Mouse (Mus musculus): Measurements from ENCODE around the gene Mogs. TPM values are rescaled to one million over a fixed set of nuclear protein-coding genes. Genes with fewer than 3 reads are reported as not detected.
"Not testable (repeated sequence)": the region's sequence is repeated elsewhere in the genome, so short reads cannot be mapped to it uniquely, and the experiment has no call there.

Mogs gene
- polyA plus RNA-seq, 1 experiment: 17.1 TPM

DNA sequence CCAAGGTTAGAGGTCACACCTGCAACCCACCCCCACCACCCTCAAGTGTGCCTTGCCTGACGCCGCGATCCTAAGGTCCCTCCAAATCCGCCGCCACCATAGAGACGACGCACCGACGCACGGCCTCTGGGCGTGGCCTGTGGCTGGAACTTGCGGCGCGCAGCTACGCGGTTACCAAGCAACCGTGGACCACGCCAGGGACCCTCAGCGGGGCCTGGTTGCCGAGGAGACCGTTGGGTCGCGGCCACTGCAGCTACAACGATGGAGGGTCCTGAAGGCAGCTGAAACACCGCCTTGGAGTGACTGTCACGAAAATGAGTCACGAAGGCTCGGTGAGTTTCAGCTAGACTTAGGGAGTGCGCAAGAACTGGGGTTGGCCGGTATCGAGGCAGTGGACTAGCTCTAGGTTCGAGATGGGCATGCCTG is 41.0 kb downstream of the Mogs start, which contains the start of the genes Wdr54 and 1700003E16Rik:
TSS of gene Wdr54 (minus strand) at position 139 of the 426 bp plus-strand sequence.
TSS of gene 1700003E16Rik (plus strand) at position 146 of the 426 bp plus-strand sequence.
- H3K4me3 ChIP-seq (ENCODE audit: insufficient read depth, low read length): peak within 1 kb of the TSS; percentile 74
- H3K27ac ChIP-seq (ENCODE audit: insufficient read depth, low read depth, low read length): no peak within 1 kb of the TSS
- TF ChIP-seq POLR2A (IDR thresholded peaks at IDR 0.05; ENCODE audit: borderline replicate concordance, low read depth, low read length) (no peak), CTCF (IDR thresholded peaks at IDR 0.05; ENCODE audit: low read depth, low read length) (no peak)
- H3K4me1 ChIP-seq (ENCODE audit: control insufficient read depth, insufficient read depth, low read length): no peaks in the 10 kb centered on the region

GRCm38 (mm10) chr6:83159456-83159855 is 44.2 kb downstream of the Mogs start:
- H3K27ac ChIP-seq (ENCODE audit: insufficient read depth, low read depth, low read length); H3K4me3 ChIP-seq (ENCODE audit: insufficient read depth, low read length); H3K4me1 ChIP-seq (ENCODE audit: control insufficient read depth, insufficient read depth, low read length): not testable (repeated sequence)

DNA sequence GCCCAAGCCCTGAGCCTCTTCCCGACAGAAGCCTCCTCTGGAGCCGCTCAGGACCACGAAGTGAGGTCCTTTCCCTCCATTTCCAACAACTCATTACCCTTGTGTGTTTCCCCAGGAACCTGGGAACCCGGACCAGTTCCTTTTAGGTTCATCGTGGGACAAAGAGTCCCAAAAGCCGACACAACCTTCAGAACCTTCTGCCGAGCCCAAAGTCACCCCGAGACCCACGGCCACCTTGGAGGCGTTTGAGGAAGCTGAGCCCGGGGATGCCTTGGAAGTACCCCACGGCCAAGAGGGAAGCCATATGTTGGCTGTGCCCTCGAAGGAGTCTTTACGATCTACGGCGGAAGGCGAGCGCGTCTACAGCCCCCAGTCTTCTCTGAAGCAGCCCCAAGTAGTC is 46.1 kb downstream of the Mogs start:
- Histone ChIP-seq H3K27ac (ENCODE audit: insufficient read depth, low read depth, low read length) (no peak overlapping the region), H3K4me1 (ENCODE audit: control insufficient read depth, insufficient read depth, low read length) (peaks cover 6% of the 10 kb centered on the region), H3K4me3 (ENCODE audit: insufficient read depth, low read length) (peak overlapping the region; percentile 56)
- TF ChIP-seq POLR2A (IDR thresholded peaks at IDR 0.05; ENCODE audit: borderline replicate concordance, low read depth, low read length): no peak
- no peak for TF ChIP-seq CTCF (IDR thresholded peaks at IDR 0.05; ENCODE audit: low read depth, low read length)

GRCm38 (mm10) chr6:83161921-83162641 is 46.8 kb downstream of the Mogs start:
- no peak overlapping the region for H3K27ac ChIP-seq (ENCODE audit: insufficient read depth, low read depth, low read length)
- H3K4me3 ChIP-seq (ENCODE audit: insufficient read depth, low read length): peak overlapping the region; percentile 56
- H3K4me1 ChIP-seq (ENCODE audit: control insufficient read depth, insufficient read depth, low read length): peaks cover 8% of the 10 kb centered on the region
- TF ChIP-seq CTCF (IDR thresholded peaks at IDR 0.05; ENCODE audit: low read depth, low read length): no peak
- no peak for TF ChIP-seq POLR2A (IDR thresholded peaks at IDR 0.05; ENCODE audit: borderline replicate concordance, low read depth, low read length)

DNA sequence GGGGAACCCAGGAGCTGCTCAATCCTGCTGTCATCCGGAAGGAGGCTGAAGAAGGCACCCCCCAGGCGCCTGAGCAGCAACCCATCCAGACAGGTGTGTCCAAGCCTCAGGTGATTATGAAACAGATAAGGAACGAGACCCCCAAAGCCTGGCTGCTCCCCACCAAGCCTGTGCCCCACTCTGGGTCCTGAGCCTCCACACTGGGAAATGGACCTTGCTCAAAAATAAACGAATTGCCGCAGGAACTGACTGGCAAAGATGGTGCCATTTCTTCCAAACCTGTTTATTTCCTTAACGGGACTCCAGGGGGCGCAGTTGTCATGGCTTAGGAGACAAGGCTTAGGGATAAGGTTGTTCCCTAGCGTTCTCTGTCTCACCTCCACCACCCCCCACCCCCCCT is 47.4 kb downstream of the Mogs start:
- TF ChIP-seq POLR2A (IDR thresholded peaks at IDR 0.05; ENCODE audit: borderline replicate concordance, low read depth, low read length) (no peak), CTCF (IDR thresholded peaks at IDR 0.05; ENCODE audit: low read depth, low read length) (peak; percentile 39)
- H3K4me1 ChIP-seq (ENCODE audit: control insufficient read depth, insufficient read depth, low read length): peaks cover 14% of the 10 kb centered on the region
- H3K27ac ChIP-seq (ENCODE audit: insufficient read depth, low read depth, low read length): no peak overlapping the region
- H3K4me3 ChIP-seq (ENCODE audit: insufficient read depth, low read length): peak overlapping the region; percentile 56

GRCm38 (mm10) chr6:83165026-83165606 is 49.8 kb downstream of the Mogs start:
- H3K4me1 ChIP-seq (ENCODE audit: control insufficient read depth, insufficient read depth, low read length): peaks cover 23% of the 10 kb centered on the region
- peak overlapping the region; percentile 36 for H3K27ac ChIP-seq (ENCODE audit: insufficient read depth, low read depth, low read length)
- H3K4me3 ChIP-seq (ENCODE audit: insufficient read depth, low read length): peak overlapping the region; percentile 81
- TF ChIP-seq POLR2A (IDR thresholded peaks at IDR 0.05; ENCODE audit: borderline replicate concordance, low read depth, low read length) (no peak), CTCF (IDR thresholded peaks at IDR 0.05; ENCODE audit: low read depth, low read length) (no peak)

- Histone ChIP-seq H3K4me3 (ENCODE audit: insufficient read depth, low read length) (peak within 1 kb of the TSS; percentile 81), H3K4me1 (ENCODE audit: control insufficient read depth, insufficient read depth, low read length) (peaks cover 23% of the 10 kb centered on the region), H3K27ac (ENCODE audit: insufficient read depth, low read depth, low read length) (peak within 1 kb of the TSS; percentile 58)
- no peak for TF ChIP-seq CTCF (IDR thresholded peaks at IDR 0.05; ENCODE audit: low read depth, low read length)
- no peak for TF ChIP-seq POLR2A (IDR thresholded peaks at IDR 0.05; ENCODE audit: borderline replicate concordance, low read depth, low read length)
Measured at GRCm38 (mm10) chr6:83165607-83166242, 50.4 kb downstream of the Mogs start, which contains the start of gene Dctn1. TSS of gene Dctn1 (plus strand) at chr6:83165920.

DNA sequence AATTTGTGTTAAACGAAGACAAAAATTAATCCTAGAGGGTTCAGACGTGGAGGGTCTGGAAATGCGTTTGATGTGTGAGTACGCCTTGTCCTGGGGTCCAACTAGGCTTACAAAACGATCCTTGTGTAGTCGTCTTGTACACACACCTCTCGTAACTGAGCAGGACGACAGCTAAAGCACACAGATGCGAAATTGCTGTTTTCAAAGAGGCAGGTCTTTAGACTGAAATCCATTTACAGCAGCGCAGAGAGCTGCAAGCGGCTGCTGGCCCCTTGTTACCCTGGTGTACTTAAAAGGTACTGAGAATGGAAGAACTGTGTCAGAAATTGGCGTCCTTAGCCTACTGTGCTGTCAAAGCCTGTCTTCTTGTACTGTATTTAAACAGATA is 50.9 kb downstream of the Mogs start:
- peak overlapping the region; percentile 81 for H3K4me3 ChIP-seq (ENCODE audit: insufficient read depth, low read length)
- peaks cover 23% of the 10 kb centered on the region for H3K4me1 ChIP-seq (ENCODE audit: control insufficient read depth, insufficient read depth, low read length)
- TF ChIP-seq CTCF (IDR thresholded peaks at IDR 0.05; ENCODE audit: low read depth, low read length) (no peak), POLR2A (IDR thresholded peaks at IDR 0.05; ENCODE audit: borderline replicate concordance, low read depth, low read length) (no peak)
- no peak overlapping the region for H3K27ac ChIP-seq (ENCODE audit: insufficient read depth, low read depth, low read length)

Other genes with a start within 250 kb of the Mogs start
- gene Sema4f, start 175.7 kb upstream of the Mogs start, polyA plus RNA-seq (2012; ENCODE audit: insufficient read depth, insufficient read length, missing spikeins): not detected in 2 replicates
- 2.4 and 7.0 TPM in 2 replicates for gene M1ap, start 168.6 kb upstream of the Mogs start, polyA plus RNA-seq (2012; ENCODE audit: insufficient read depth, insufficient read length, missing spikeins)
- gene Dok1, start 82.0 kb upstream of the Mogs start, polyA plus RNA-seq (2012; ENCODE audit: insufficient read depth, insufficient read length, missing spikeins): 69.9 and 72.0 TPM in 2 replicates
- 18.8 and 21.2 TPM in 2 replicates for gene Loxl3, start 81.3 kb upstream of the Mogs start, polyA plus RNA-seq (2012; ENCODE audit: insufficient read depth, insufficient read length, missing spikeins)
- gene Aup1, start 61.0 kb upstream of the Mogs start, polyA plus RNA-seq (2012; ENCODE audit: insufficient read depth, insufficient read length, missing spikeins): 354 and 391 TPM in 2 replicates
- gene Htra2, start 60.2 kb upstream of the Mogs start, polyA plus RNA-seq (2012; ENCODE audit: insufficient read depth, insufficient read length, missing spikeins): 90.8 and 108 TPM in 2 replicates
- gene Dqx1, start 57.7 kb upstream of the Mogs start, polyA plus RNA-seq (2012; ENCODE audit: insufficient read depth, insufficient read length, missing spikeins): 0.83 and 1.6 TPM in 2 replicates
- gene Tlx2, start 45.2 kb upstream of the Mogs start, polyA plus RNA-seq (2012; ENCODE audit: insufficient read depth, insufficient read length, missing spikeins): not detected in 2 replicates
- gene Pcgf1, start 37.6 kb upstream of the Mogs start, polyA plus RNA-seq (2012; ENCODE audit: insufficient read depth, insufficient read length, missing spikeins): 31.0 and 37.0 TPM in 2 replicates
- gene Lbx2, start 29.1 kb upstream of the Mogs start, polyA plus RNA-seq (2012; ENCODE audit: insufficient read depth, insufficient read length, missing spikeins): 0.78 TPM in 1 of 2 replicates, not detected in the other
- gene Ccdc142, start 13.9 kb upstream of the Mogs start, polyA plus RNA-seq (2012; ENCODE audit: insufficient read depth, insufficient read length, missing spikeins): 3.2 and 6.1 TPM in 2 replicates
- 5.5 and 6.1 TPM in 2 replicates for gene Gm42688, start 13.9 kb upstream of the Mogs start, polyA plus RNA-seq (2012; ENCODE audit: insufficient read depth, insufficient read length, missing spikeins)
- gene Mrpl53, start 6.5 kb upstream of the Mogs start, polyA plus RNA-seq (2012; ENCODE audit: insufficient read depth, insufficient read length, missing spikeins): 26.5 and 26.9 TPM in 2 replicates
- gene Wbp1, start 6.1 kb downstream of the Mogs start, polyA plus RNA-seq (2012; ENCODE audit: insufficient read depth, insufficient read length, missing spikeins): 20.3 and 27.1 TPM in 2 replicates
- gene Ino80b, start 9.9 kb downstream of the Mogs start, polyA plus RNA-seq (2012; ENCODE audit: insufficient read depth, insufficient read length, missing spikeins): 25.1 and 26.8 TPM in 2 replicates
- 1.4 and 1.8 TPM in 2 replicates for gene Rtkn, start 20.0 kb downstream of the Mogs start, polyA plus RNA-seq (2012; ENCODE audit: insufficient read depth, insufficient read length, missing spikeins)
- gene Wdr54, start 40.9 kb downstream of the Mogs start, polyA plus RNA-seq (2012; ENCODE audit: insufficient read depth, insufficient read length, missing spikeins): 1.5 and 3.5 TPM in 2 replicates
- gene 1700003E16Rik, start 40.9 kb downstream of the Mogs start, polyA plus RNA-seq (2012; ENCODE audit: insufficient read depth, insufficient read length, missing spikeins): not detected in 2 replicates
- gene Dctn1, start 50.4 kb downstream of the Mogs start, polyA plus RNA-seq (2012; ENCODE audit: insufficient read depth, insufficient read length, missing spikeins): 87.2 and 98.2 TPM in 2 replicates
- gene Slc4a5, start 104.3 kb downstream of the Mogs start, polyA plus RNA-seq (2012; ENCODE audit: insufficient read depth, insufficient read length, missing spikeins): 0.55 TPM in 1 of 2 replicates, not detected in the other
- 21.1 and 28.1 TPM in 2 replicates for gene Mthfd2, start 210.4 kb downstream of the Mogs start, polyA plus RNA-seq (2012; ENCODE audit: insufficient read depth, insufficient read length, missing spikeins)
- 166 and 182 TPM in 2 replicates for gene Mob1a, start 210.5 kb downstream of the Mogs start, polyA plus RNA-seq (2012; ENCODE audit: insufficient read depth, insufficient read length, missing spikeins)
- 24.8 and 35.7 TPM in 2 replicates for gene Bola3, start 233.7 kb downstream of the Mogs start, polyA plus RNA-seq (2012; ENCODE audit: insufficient read depth, insufficient read length, missing spikeins)